Mouse (Mus musculus) neural tube, embryonic 11.5 days (tissue): Measurements from ENCODE around the gene Olfr544. TPM values are rescaled to one million over a fixed set of nuclear protein-coding genes. Genes with fewer than 3 reads are reported as not detected.

Experiments
- ATAC-seq: fragments of 200-750 bp; cut with Nextera tagmentation; 2 replicates; pipeline ENCODE4 v1.8.0; 2017; ENCODE audit warnings: moderate number of reproducible peaks, mild to moderate bottlenecking, moderate TSS enrichment, moderate library complexity; ENCODE audit not compliant: insufficient read depth, low FRiP score, low TSS enrichment
- DNase-seq: peaks from one replicate; pipeline ENCODE4 v3.0.0-alpha.2; 2015; ENCODE audit warnings: low spot score
- H3K27ac ChIP-seq: fragments of 300-500 bp; sonication (generic); 2 replicates; pipeline ENCODE4 v1.5.1; 2014; ENCODE audit warnings: low read depth, mild to moderate bottlenecking, low read length
- H3K27me3 ChIP-seq: fragments of 300-500 bp; sonication (generic); 2 replicates; pipeline ENCODE4 v1.6.1; 2014; ENCODE audit warnings: mild to moderate bottlenecking, low read length, mixed read lengths; ENCODE audit not compliant: control insufficient read depth, insufficient read depth
- H3K36me3 ChIP-seq: fragments of 300-500 bp; sonication (generic); 2 replicates; pipeline ENCODE4 v1.6.1; 2014; ENCODE audit warnings: mild to moderate bottlenecking, low read length, moderate library complexity, mixed read lengths; ENCODE audit not compliant: control insufficient read depth, insufficient read depth
- H3K4me1 ChIP-seq: fragments of 300-500 bp; sonication (generic); 2 replicates; pipeline ENCODE4 v1.6.1; 2014; ENCODE audit warnings: low read length, mixed read lengths; ENCODE audit not compliant: control insufficient read depth, insufficient read depth
- H3K4me2 ChIP-seq: fragments of 300-500 bp; sonication (generic); 2 replicates; pipeline ENCODE4 v1.6.1; 2014; ENCODE audit warnings: low read depth, mild to moderate bottlenecking, moderate library complexity
- H3K4me3 ChIP-seq: fragments of 300-500 bp; sonication (generic); 2 replicates; pipeline ENCODE4 v1.5.1; 2014; ENCODE audit warnings: low read depth, low read length
- H3K9ac ChIP-seq: fragments of 300-500 bp; sonication (generic); 2 replicates; pipeline ENCODE4 v1.6.1; 2014; ENCODE audit warnings: mild to moderate bottlenecking, low read length
- H3K9me3 ChIP-seq: fragments of 300-500 bp; sonication (generic); 2 replicates; pipeline ENCODE4 v1.6.1; 2016; ENCODE audit warnings: low read length; ENCODE audit not compliant: control insufficient read depth
- WGBS: fragments of 180-500 bp; shearing (Covaris S2); extraction: QIAGEN DNeasy Blood & Tissue Kit; methylation state at CpG from one replicate; pipeline ENCODE4 v1.1.7; 2014; 5-methylcytosine and 5-hydroxymethylcytosine counted together
- polyA plus RNA-seq: library from polyadenylated mRNA; unstranded; fragments of >200 nt; fragmentation: Nextera tagmentation; extraction: Ambion mirVana; gene quantifications from 2 replicates; pipeline ENCODE4 v1.2.1, GENCODE M21; 2014

Gene Olfr544
- polyA plus RNA-seq, 1 experiment from 2014 or later, result 0.07 TPM

DNA sequence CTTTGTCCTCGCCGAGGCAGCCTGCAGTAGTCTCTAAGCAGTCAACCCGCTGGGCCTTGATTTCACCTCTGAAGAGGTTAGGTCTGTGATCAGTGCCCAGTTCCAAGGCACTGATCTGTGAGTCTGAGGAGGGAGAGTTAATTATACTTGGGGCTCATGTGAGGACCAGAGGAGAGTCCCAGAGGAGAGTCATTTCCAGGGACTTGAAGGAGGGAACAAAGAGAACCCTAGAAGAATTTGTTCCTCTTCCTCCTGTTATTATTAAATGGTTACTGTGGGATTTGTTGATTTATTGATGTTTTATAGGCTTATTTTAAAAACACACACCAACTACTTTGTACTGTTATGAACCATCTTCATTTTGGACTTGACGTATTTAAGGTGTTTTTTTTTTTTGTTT is 6.5 kb downstream of the Olfr544 start, which contains the start of gene Olfr543:
Gene Olfr543 (minus strand): TSS at position 101 of the 400 bp plus-strand sequence.
- Histone ChIP-seq H3K27me3 (no peaks in the 10 kb centered on the region), H3K36me3 (no peaks in the 10 kb centered on the region), H3K9me3 (no peaks in the 10 kb centered on the region), H3K9ac (no peak within 1 kb of the TSS), H3K4me1 (no peaks in the 10 kb centered on the region), H3K4me2 (no peak within 1 kb of the TSS), H3K27ac (no peak within 1 kb of the TSS), H3K4me3 (no peak within 1 kb of the TSS)
- DNase-seq (no peak), ATAC-seq (no peak)
- WGBS, result 92% methylated on average over 4 of the region's 4 CpGs

- Histone ChIP-seq H3K4me3 (no peak overlapping the region), H3K4me1 (no peaks in the 10 kb centered on the region), H3K27me3 (no peaks in the 10 kb centered on the region), H3K9ac (no peak overlapping the region), H3K9me3 (no peaks in the 10 kb centered on the region), H3K4me2 (no peak overlapping the region), H3K27ac (no peak overlapping the region), H3K36me3 (no peaks in the 10 kb centered on the region)
- WGBS, result 86% methylated on average over 4 of the region's 4 CpGs
- DNase-seq (no peak), ATAC-seq (no peak)
Measured at GRCm38 (mm10) chr7:102480821-102481220, 7.3 kb downstream of the Olfr544 start.

GRCm38 (mm10) chr7:102479368-102480078 is 8.6 kb downstream of the Olfr544 start:
- H3K4me2 ChIP-seq, result no peak overlapping the region
- ATAC-seq, result no peak
- H3K27me3 ChIP-seq, result no peaks in the 10 kb centered on the region
- no peak for DNase-seq
- WGBS, result 75% methylated on average over 5 of the region's 5 CpGs
- no peaks in the 10 kb centered on the region for H3K4me1 ChIP-seq
- no peak overlapping the region for H3K4me3 ChIP-seq
- H3K9me3 ChIP-seq, result no peaks in the 10 kb centered on the region
- no peak overlapping the region for H3K27ac ChIP-seq
- no peaks in the 10 kb centered on the region for H3K36me3 ChIP-seq
- no peak overlapping the region for H3K9ac ChIP-seq

DNA sequence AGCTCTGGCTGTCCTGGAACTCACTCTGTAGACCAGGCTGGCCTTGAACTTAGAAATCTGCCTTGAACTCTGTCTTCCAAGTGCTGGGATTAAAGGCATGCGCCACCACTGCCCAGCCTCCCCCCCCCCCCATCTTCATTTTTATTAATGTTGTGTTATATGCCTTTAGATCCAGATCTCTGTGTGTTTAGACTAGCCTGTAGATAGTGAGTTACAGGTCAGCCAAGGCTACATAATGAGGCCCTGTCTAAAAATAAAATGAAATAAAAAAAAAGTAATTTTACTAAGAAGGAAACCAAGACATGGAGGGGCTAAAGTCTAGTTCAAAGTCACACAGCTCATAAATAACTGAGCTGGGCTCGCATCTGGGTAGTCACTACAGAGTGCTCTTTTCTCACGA is 9.2 kb downstream of the Olfr544 start:
- H3K4me3 ChIP-seq, result no peak overlapping the region
- H3K4me1 ChIP-seq, result no peaks in the 10 kb centered on the region
- H3K9me3 ChIP-seq, result no peaks in the 10 kb centered on the region
- 77% methylated on average over 3 of the region's 3 CpGs for WGBS
- H3K27me3 ChIP-seq, result no peaks in the 10 kb centered on the region
- DNase-seq (no peak), ATAC-seq (no peak)
- no peak overlapping the region for H3K27ac ChIP-seq
- no peak overlapping the region for H3K4me2 ChIP-seq
- H3K9ac ChIP-seq, result no peak overlapping the region
- H3K36me3 ChIP-seq, result no peaks in the 10 kb centered on the region

DNA sequence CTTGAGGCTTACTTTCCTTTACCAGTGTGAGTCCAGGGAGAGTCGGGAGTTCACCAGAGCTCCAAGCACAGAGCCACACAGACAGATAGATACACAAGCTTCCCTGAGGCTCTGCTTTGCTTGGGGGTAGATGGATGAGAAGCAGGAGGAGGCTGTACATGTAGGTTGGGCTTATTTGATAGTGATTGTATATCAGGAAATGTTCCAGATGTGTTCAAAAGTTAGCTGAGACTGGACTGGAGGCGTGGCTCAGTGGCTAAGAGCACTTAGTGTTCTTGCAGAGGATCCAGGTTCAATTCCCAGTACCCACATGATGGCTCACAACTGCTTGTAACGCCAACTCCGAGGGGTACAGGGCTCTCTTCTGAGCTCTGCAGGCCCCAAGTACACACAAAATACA is 9.7 kb downstream of the Olfr544 start:
- no peak for DNase-seq

DNA sequence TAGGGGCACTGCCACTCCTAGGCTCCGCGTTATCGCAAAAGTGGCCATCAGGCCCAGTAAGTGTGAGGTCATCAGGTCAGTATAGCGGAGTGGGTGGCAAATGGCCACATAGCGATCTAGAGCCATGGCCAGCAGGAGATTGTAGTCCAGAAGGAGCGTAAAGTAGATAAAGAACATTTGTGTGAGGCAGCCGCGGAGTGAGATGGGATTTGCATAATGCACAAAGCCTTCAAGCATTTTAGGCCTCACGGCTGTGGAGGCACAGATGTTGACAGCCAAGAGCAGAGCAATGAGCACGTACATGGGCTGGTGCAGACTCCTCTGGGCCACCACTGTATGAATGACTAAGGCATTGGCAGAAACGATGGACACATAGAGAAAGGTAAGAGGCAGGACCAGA is 10.7 kb downstream of the Olfr544 start:
- no peaks in the 10 kb centered on the region for H3K4me1 ChIP-seq
- no peak overlapping the region for H3K4me2 ChIP-seq
- ATAC-seq (no peak), DNase-seq (no peak)
- H3K4me3 ChIP-seq, result no peak overlapping the region
- H3K9ac ChIP-seq, result no peak overlapping the region
- H3K27ac ChIP-seq, result no peak overlapping the region
- WGBS, result 85% methylated on average over 11 of the region's 11 CpGs
- H3K36me3 ChIP-seq, result no peaks in the 10 kb centered on the region
- H3K27me3 ChIP-seq, result no peaks in the 10 kb centered on the region
- H3K9me3 ChIP-seq, result no peaks in the 10 kb centered on the region

More for the DNA sequence above, 9.7 kb downstream of the Olfr544 start:
- Histone ChIP-seq H3K9ac (no peak overlapping the region), H3K4me1 (no peaks in the 10 kb centered on the region), H3K27me3 (no peaks in the 10 kb centered on the region), H3K9me3 (no peaks in the 10 kb centered on the region), H3K4me3 (no peak overlapping the region), H3K36me3 (no peaks in the 10 kb centered on the region), H3K27ac (no peak overlapping the region), H3K4me2 (no peak overlapping the region)
- 87% methylated on average over 4 of the region's 4 CpGs for WGBS
- no peak for ATAC-seq

DNA sequence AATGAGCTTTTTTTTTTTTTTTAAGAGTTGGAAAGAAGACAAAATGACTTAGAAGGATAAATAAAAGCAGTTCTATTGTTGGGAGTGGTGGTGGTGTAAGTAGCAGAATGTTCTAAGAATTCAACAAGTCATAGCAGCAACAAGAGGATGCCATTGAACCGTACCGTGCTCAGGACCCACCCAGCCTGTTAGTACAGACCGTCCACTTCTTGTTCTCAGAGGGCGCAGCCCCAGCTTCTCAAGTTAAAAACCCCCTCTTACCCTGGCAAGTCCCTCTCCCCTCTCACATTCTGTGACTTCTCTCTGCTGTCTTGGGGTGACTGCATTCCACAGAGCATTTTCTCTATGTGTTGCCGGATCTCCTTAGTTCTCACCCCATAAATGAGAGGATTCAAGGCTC is 11.5 kb downstream of the Olfr544 start:
- Histone ChIP-seq H3K4me2 (no peak overlapping the region), H3K36me3 (no peaks in the 10 kb centered on the region), H3K27ac (no peak overlapping the region), H3K4me3 (no peak overlapping the region), H3K4me1 (no peaks in the 10 kb centered on the region), H3K27me3 (no peaks in the 10 kb centered on the region), H3K9ac (no peak overlapping the region), H3K9me3 (no peaks in the 10 kb centered on the region)
- ATAC-seq (no peak), DNase-seq (no peak)
- WGBS, result 92% methylated on average over 5 of the region's 5 CpGs

DNA sequence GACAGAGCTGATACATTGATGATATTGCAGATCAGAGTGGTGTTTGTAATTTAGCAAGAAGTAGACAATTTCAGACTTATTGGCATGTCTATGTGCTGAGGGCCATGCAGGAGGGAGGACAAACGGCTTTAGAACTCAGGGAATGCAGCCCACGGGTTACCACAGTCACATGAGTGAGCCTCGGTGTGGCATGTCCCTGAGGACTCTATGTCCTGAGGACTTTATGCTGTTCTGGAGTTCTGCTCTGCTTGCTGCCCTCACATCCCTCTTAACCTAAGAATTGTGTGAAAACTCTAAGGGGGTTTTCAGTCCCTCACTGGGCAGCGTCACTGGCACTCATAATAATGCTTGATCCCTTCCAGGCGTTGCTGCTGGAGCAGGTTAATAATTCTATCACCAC is 15.4 kb downstream of the Olfr544 start:
- no peaks in the 10 kb centered on the region for H3K4me1 ChIP-seq
- H3K36me3 ChIP-seq, result peaks cover 5% of the 10 kb centered on the region; the same call in 1 of the 2 replicates
- no peak for DNase-seq
- H3K4me3 ChIP-seq, result no peak overlapping the region
- WGBS, result 78% methylated on average over 5 of the region's 5 CpGs
- H3K9ac ChIP-seq, result no peak overlapping the region
- H3K27me3 ChIP-seq, result no peaks in the 10 kb centered on the region
- no peak overlapping the region for H3K27ac ChIP-seq
- H3K9me3 ChIP-seq, result no peaks in the 10 kb centered on the region
- H3K4me2 ChIP-seq, result no peak overlapping the region
- no peak for ATAC-seq

DNA sequence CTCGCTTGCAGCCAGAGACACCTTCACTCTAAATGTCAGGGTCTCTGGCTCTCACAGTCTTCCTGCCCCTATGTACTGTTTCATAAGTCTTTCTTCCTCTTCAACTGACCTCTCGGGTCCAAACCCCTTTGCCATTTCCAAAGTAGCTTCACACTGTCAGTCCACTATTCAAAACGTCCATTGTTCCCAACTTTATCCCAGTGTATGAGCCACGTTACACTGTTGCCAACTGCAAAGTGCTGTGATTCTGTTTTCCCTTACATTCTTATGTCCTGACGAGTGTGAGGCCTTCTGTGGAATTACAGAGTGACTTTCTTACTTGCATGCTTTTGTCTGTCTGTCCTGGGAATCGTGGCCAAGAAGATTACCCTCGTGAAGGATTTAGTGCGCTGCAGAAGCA is 20.5 kb downstream of the Olfr544 start:
- 90% methylated on average over 8 of the region's 8 CpGs for WGBS
- no peak overlapping the region for H3K27ac ChIP-seq
- H3K9ac ChIP-seq, result no peak overlapping the region
- no peaks in the 10 kb centered on the region for H3K4me1 ChIP-seq
- DNase-seq (no peak), ATAC-seq (no peak)
- H3K4me2 ChIP-seq, result no peak overlapping the region
- H3K4me3 ChIP-seq, result no peak overlapping the region
- no peaks in the 10 kb centered on the region for H3K27me3 ChIP-seq
- no peaks in the 10 kb centered on the region for H3K9me3 ChIP-seq
- H3K36me3 ChIP-seq, result peaks cover 26% of the 10 kb centered on the region
